In genomic region chr14:60381671-60382070, GRCm38 (mm10) we compare ENCODE assay signal across 18 mouse cellular contexts. TPM values are rescaled to one million over a fixed set of nuclear protein-coding genes. Genes with fewer than 3 reads are reported as not detected.
DNase-seq lines count a peak whose midpoint lies in the region; ATAC-seq and TF ChIP-seq lines count a peak whose summit lies in the region.
"Had no signal": no experiment of that assay in that cellular context is flagged by ENCODE, and none has a peak within 500 bp of the region (broad histone marks: within the 10 kb centered on the region; RNA-seq: fewer than 3 reads in every experiment).

No protein-coding gene starts in this region.

- DNase-seq in heart, adult 11 months: peak; percentile 68
- DNase-seq in heart, postnatal 10 days: no peak
- peak; percentile 46 for DNase-seq in hindbrain, postnatal 0 days (ENCODE audit: low spot score)
- no peak for DNase-seq in gastrocnemius, adult 2 months
- DNase-seq in urinary bladder, adult 18-20 months (ENCODE audit: low spot score in 2 of 2): no peak
- no peak for DNase-seq in adrenal gland, adult 8-10 months
- DNase-seq: adrenal gland, adult 2 months; layer of hippocampus, postnatal 36 days; lung, postnatal 4 days had no signal

- TF ChIP-seq CTCF in hindbrain, postnatal 0 days (IDR thresholded peaks at IDR 0.05; ENCODE audit: low read depth): no peak
- no peak for TF ChIP-seq CTCF in gastrocnemius, adult 2 months (IDR thresholded peaks at IDR 0.05)

- H3K4me1 ChIP-seq in forebrain, embryonic 15.5 days: peaks cover 80% of the 10 kb centered on the region
- H3K4me1 ChIP-seq in hindbrain, postnatal 0 days (ENCODE audit: insufficient read depth, low read length): peaks cover 48% of the 10 kb centered on the region
- H3K4me1 ChIP-seq in neural tube, embryonic 13.5 days (replicated peaks): peaks cover 81% of the 10 kb centered on the region

- intact Hi-C loops in heart, postnatal 10 days (cut with DNase I): no loop called here
- intact Hi-C loops in gastrocnemius, adult 2 months (cut with DNase I): no loop called here

- peak overlapping the region; percentile 38 for H3K9ac ChIP-seq in forebrain, embryonic 15.5 days (replicated peaks)
- H3K9ac ChIP-seq in hindbrain, postnatal 0 days (replicated peaks; ENCODE audit: low read length): peak overlapping the region; percentile 22; the same call in 1 of the 2 replicates
- H3K9ac ChIP-seq in neural tube, embryonic 13.5 days: peak overlapping the region; percentile 62
- H3K9ac ChIP-seq: embryonic facial prominence, embryonic 13.5 days; heart, embryonic 15.5 days; intestine, embryonic 15.5 days; limb, embryonic 12.5 days; liver, embryonic 15.5 days; stomach, embryonic 15.5 days had no signal

- no peaks in the 10 kb centered on the region for H3K9me3 ChIP-seq in forebrain, embryonic 15.5 days
- H3K9me3 ChIP-seq in hindbrain, postnatal 0 days (ENCODE audit: low read length): no peaks in the 10 kb centered on the region
- H3K9me3 ChIP-seq in neural tube, embryonic 13.5 days: no peaks in the 10 kb centered on the region
- H3K9me3 ChIP-seq: embryonic facial prominence, embryonic 13.5 days; heart, embryonic 15.5 days; intestine, embryonic 15.5 days; limb, embryonic 12.5 days; liver, embryonic 15.5 days; stomach, embryonic 15.5 days had no signal

- 31% methylated on average over 4 of the region's 4 CpGs for whole genome bisulfite sequencing in forebrain, embryonic 15.5 days
- 33% methylated on average over 4 of the region's 4 CpGs for WGBS in hindbrain, postnatal 0 days
- WGBS in neural tube, embryonic 13.5 days: 51% methylated on average over 4 of the region's 4 CpGs

- H3K4me3 ChIP-seq in forebrain, embryonic 15.5 days: peak overlapping the region; percentile 86
- H3K4me3 ChIP-seq in hindbrain, postnatal 0 days (ENCODE audit: low read length): peak overlapping the region; percentile 88
- H3K4me3 ChIP-seq in neural tube, embryonic 13.5 days: peak overlapping the region; percentile 76
- no peak overlapping the region for H3K4me3 ChIP-seq in gastrocnemius, adult 2 months
- H3K4me3 ChIP-seq: embryonic facial prominence, embryonic 13.5 days; heart, embryonic 15.5 days; intestine, embryonic 15.5 days; limb, embryonic 12.5 days; liver, embryonic 15.5 days; stomach, embryonic 15.5 days had no signal

- no peaks in the 10 kb centered on the region; the same call in 1 of the 2 replicates for H3K36me3 ChIP-seq in forebrain, embryonic 15.5 days
- H3K36me3 ChIP-seq in hindbrain, postnatal 0 days (ENCODE audit: insufficient read depth, low read length): no peaks in the 10 kb centered on the region
- no peaks in the 10 kb centered on the region; the same call in 1 of the 2 replicates for H3K36me3 ChIP-seq in neural tube, embryonic 13.5 days
- H3K36me3 ChIP-seq: embryonic facial prominence, embryonic 13.5 days; heart, embryonic 15.5 days; intestine, embryonic 15.5 days; limb, embryonic 12.5 days; liver, embryonic 15.5 days; stomach, embryonic 15.5 days had no signal

- no peaks in the 10 kb centered on the region for H3K27me3 ChIP-seq in forebrain, embryonic 15.5 days
- no peaks in the 10 kb centered on the region for H3K27me3 ChIP-seq in hindbrain, postnatal 0 days (ENCODE audit: insufficient read depth, low read length)
- H3K27me3 ChIP-seq in neural tube, embryonic 13.5 days: no peaks in the 10 kb centered on the region; the same call in 1 of the 2 replicates

- no peak overlapping the region for H3K27ac ChIP-seq in forebrain, embryonic 15.5 days (replicated peaks)
- H3K27ac ChIP-seq in hindbrain, postnatal 0 days: no peak overlapping the region
- no peak overlapping the region for H3K27ac ChIP-seq in neural tube, embryonic 13.5 days (replicated peaks)
- H3K27ac ChIP-seq in gastrocnemius, adult 2 months: no peak overlapping the region
- H3K27ac ChIP-seq: embryonic facial prominence, embryonic 13.5 days; heart, embryonic 15.5 days; intestine, embryonic 15.5 days; kidney, postnatal 0 days; limb, embryonic 12.5 days; liver, embryonic 15.5 days; stomach, embryonic 15.5 days had no signal

- H3K4me2 ChIP-seq in forebrain, embryonic 15.5 days (replicated peaks): peak overlapping the region; percentile 92
- H3K4me2 ChIP-seq in hindbrain, postnatal 0 days (ENCODE audit: low read depth, low read length): peak overlapping the region; percentile 86
- H3K4me2 ChIP-seq in neural tube, embryonic 13.5 days: peak overlapping the region; percentile 94
- H3K4me2 ChIP-seq: heart, embryonic 15.5 days; intestine, embryonic 15.5 days; limb, embryonic 12.5 days; liver, embryonic 15.5 days; stomach, embryonic 15.5 days had no signal

- ATAC-seq in forebrain, embryonic 15.5 days (replicated peaks): no peak
- ATAC-seq in hindbrain, postnatal 0 days: no peak
- no peak for ATAC-seq in neural tube, embryonic 13.5 days (ENCODE audit: low read depth)
- ATAC-seq: intestine, embryonic 15.5 days had no signal

RNA-seq across cellular contexts. Expression of gene Amer2, which starts 8.6 kb away (rescaled TPM):
- total RNA-seq in heart, postnatal 10 days (2021): under 1 TPM in 1 of 2 experiments, not detected in 1; 0.02 TPM
- polyA plus RNA-seq in forebrain, embryonic 15.5 days (2015; fragmentation: Nextera tagmentation; extraction: Ambion mirVana): 51.1 and 54.6 TPM in 2 replicates
- total RNA-seq in hindbrain, postnatal 0 days (2014; rRNA removed): 27.4 and 27.6 TPM in 2 replicates
- 20.5 and 21.6 TPM in 2 replicates for polyA plus RNA-seq in hindbrain, postnatal 0 days (2015; fragmentation: Nextera tagmentation; extraction: Ambion mirVana)
- polyA plus RNA-seq in neural tube, embryonic 13.5 days (2015; fragmentation: Nextera tagmentation; extraction: Ambion mirVana): 26.7 and 28.5 TPM in 2 replicates
- under 1 TPM in 1 of 2 experiments, not detected in 1; 0.03 TPM for total RNA-seq in gastrocnemius, adult 2 months (2021)
- total RNA-seq in adrenal gland, adult 8-10 months (2022): 1 to 10 TPM; 4.4 to 5.9 (median 4.6) TPM

Comparison
In these comparisons a context has a peak if more than half of its experiments do, and no peak if none do; other contexts are left out.
1. DNase-seq: peak in heart, adult 11 months (single experiment) and hindbrain, postnatal 0 days (single experiment); none in heart, postnatal 10 days (0 of 2), gastrocnemius, adult 2 months (single experiment), urinary bladder, adult 18-20 months (0 of 2) and adrenal gland, adult 8-10 months (single experiment).
2. RNA of gene Amer2, which starts 8.6 kb away (total RNA-seq): 27.4 to 27.6 TPM in hindbrain, postnatal 0 days and 4.4 to 5.9 TPM in adrenal gland, adult 8-10 months; 0.02 TPM in heart, postnatal 10 days and 0.03 TPM in gastrocnemius, adult 2 months; every median in the first group is over 4 times any median in the second.
3. Peak in every context shown above with its lines, with median percentiles within 50 percentile points of each other: H3K4me2 ChIP-seq and H3K9ac ChIP-seq.